ENCODE assay signal across 9 mouse cellular contexts in genomic region chr9:114727315-114727714, GRCm38 (mm10). TPM values are rescaled to one million over a fixed set of nuclear protein-coding genes. Genes with fewer than 3 reads are reported as not detected.
DNase-seq lines count a peak whose midpoint lies in the region; ATAC-seq and TF ChIP-seq lines count a peak whose summit lies in the region.
"Had no signal": no experiment of that assay in that cellular context is flagged by ENCODE, and none has a peak within 500 bp of the region (broad histone marks: within the 10 kb centered on the region; RNA-seq: fewer than 3 reads in every experiment).

No protein-coding gene starts in this region.

- peaks cover 29% of the 10 kb centered on the region for H3K36me3 ChIP-seq in forebrain, postnatal 0 days (ENCODE audit: insufficient read depth)
- peaks cover 36% of the 10 kb centered on the region for H3K36me3 ChIP-seq in forebrain, embryonic 10.5 days (replicated peaks)
- H3K36me3 ChIP-seq in midbrain, embryonic 11.5 days (ENCODE audit: control insufficient read depth, insufficient read depth, low read length) = peaks cover 12% of the 10 kb centered on the region
- peaks cover 19% of the 10 kb centered on the region for H3K36me3 ChIP-seq in midbrain, embryonic 16.5 days (ENCODE audit: control insufficient read depth, insufficient read depth, low read length)
- peaks cover 34% of the 10 kb centered on the region for H3K36me3 ChIP-seq in limb, embryonic 10.5 days

- no peaks in the 10 kb centered on the region for H3K9me3 ChIP-seq in forebrain, postnatal 0 days (ENCODE audit: low read length)
- H3K9me3 ChIP-seq in forebrain, embryonic 10.5 days = no peaks in the 10 kb centered on the region
- no peaks in the 10 kb centered on the region for H3K9me3 ChIP-seq in midbrain, embryonic 11.5 days (ENCODE audit: control insufficient read depth, low read length)
- no peaks in the 10 kb centered on the region for H3K9me3 ChIP-seq in midbrain, embryonic 16.5 days (replicated peaks; ENCODE audit: control insufficient read depth, low read length, poor library complexity, severe bottlenecking)
- H3K9me3 ChIP-seq in limb, embryonic 10.5 days (replicated peaks) = no peaks in the 10 kb centered on the region
- H3K9me3 ChIP-seq: neural tube, embryonic 13.5 days had no signal

- no peak overlapping the region for H3K4me3 ChIP-seq in forebrain, postnatal 0 days (ENCODE audit: low read depth, low read length)
- H3K4me3 ChIP-seq in forebrain, embryonic 10.5 days = no peak overlapping the region
- no peak overlapping the region for H3K4me3 ChIP-seq in midbrain, embryonic 11.5 days (ENCODE audit: low read depth, low read length)
- no peak overlapping the region for H3K4me3 ChIP-seq in midbrain, embryonic 16.5 days (ENCODE audit: low read depth, low read length)
- H3K4me3 ChIP-seq in limb, embryonic 10.5 days = no peak overlapping the region
- H3K4me3 ChIP-seq: neural tube, embryonic 13.5 days had no signal

- peaks cover 6% of the 10 kb centered on the region for H3K4me1 ChIP-seq in forebrain, postnatal 0 days (ENCODE audit: insufficient read depth)
- H3K4me1 ChIP-seq in forebrain, embryonic 10.5 days = peaks cover 16% of the 10 kb centered on the region
- H3K4me1 ChIP-seq in midbrain, embryonic 11.5 days (ENCODE audit: control insufficient read depth, insufficient read depth, low read length) = peaks cover 8% of the 10 kb centered on the region
- H3K4me1 ChIP-seq in midbrain, embryonic 16.5 days (ENCODE audit: control insufficient read depth, insufficient read depth, low read length) = peaks cover 7% of the 10 kb centered on the region
- peaks cover 13% of the 10 kb centered on the region for H3K4me1 ChIP-seq in limb, embryonic 10.5 days

- H3K9ac ChIP-seq in forebrain, postnatal 0 days = no peak overlapping the region
- H3K9ac ChIP-seq in midbrain, embryonic 11.5 days (ENCODE audit: low read length) = no peak overlapping the region
- H3K9ac ChIP-seq in midbrain, embryonic 16.5 days (ENCODE audit: low read depth, low read length) = no peak overlapping the region
- H3K9ac ChIP-seq: neural tube, embryonic 13.5 days had no signal

- ATAC-seq in forebrain, postnatal 0 days = no peak
- ATAC-seq in midbrain, embryonic 11.5 days (ENCODE audit: low FRiP score) = no peak
- ATAC-seq in midbrain, embryonic 16.5 days = no peak

- no peaks in the 10 kb centered on the region for H3K27me3 ChIP-seq in forebrain, postnatal 0 days (ENCODE audit: insufficient read depth, low read length)
- H3K27me3 ChIP-seq in forebrain, embryonic 10.5 days (ENCODE audit: poor library complexity, severe bottlenecking) = no peaks in the 10 kb centered on the region
- H3K27me3 ChIP-seq in midbrain, embryonic 11.5 days (ENCODE audit: control insufficient read depth, insufficient read depth, low read length) = no peaks in the 10 kb centered on the region
- no peaks in the 10 kb centered on the region for H3K27me3 ChIP-seq in midbrain, embryonic 16.5 days (ENCODE audit: control insufficient read depth, insufficient read depth, low read depth, low read length)
- H3K27me3 ChIP-seq in limb, embryonic 10.5 days (ENCODE audit: low read depth, poor library complexity, severe bottlenecking) = no peaks in the 10 kb centered on the region
- H3K27me3 ChIP-seq: neural tube, embryonic 13.5 days had no signal

- no peak overlapping the region for H3K27ac ChIP-seq in forebrain, postnatal 0 days (ENCODE audit: low read depth, low read length)
- H3K27ac ChIP-seq in forebrain, embryonic 10.5 days = no peak overlapping the region
- H3K27ac ChIP-seq in midbrain, embryonic 11.5 days (ENCODE audit: low read depth, low read length) = no peak overlapping the region
- H3K27ac ChIP-seq in midbrain, embryonic 16.5 days (ENCODE audit: low read length) = no peak overlapping the region
- no peak overlapping the region for H3K27ac ChIP-seq in limb, embryonic 10.5 days
- H3K27ac ChIP-seq: neural tube, embryonic 13.5 days had no signal

- peak; percentile 85 for TF ChIP-seq CTCF in forebrain, postnatal 0 days (IDR thresholded peaks at IDR 0.05; ENCODE audit: low read depth)

- WGBS in forebrain, postnatal 0 days = 6% methylated on average over 3 of the region's 3 CpGs
- WGBS in forebrain, embryonic 10.5 days = 8% methylated on average over 3 of the region's 3 CpGs
- 13% methylated on average over 3 of the region's 3 CpGs for WGBS in midbrain, embryonic 11.5 days
- 3% methylated on average over 3 of the region's 3 CpGs for WGBS in midbrain, embryonic 16.5 days
- 13% methylated on average over 3 of the region's 3 CpGs for WGBS in limb, embryonic 10.5 days

- H3K4me2 ChIP-seq in forebrain, postnatal 0 days (ENCODE audit: low read depth) = no peak overlapping the region
- H3K4me2 ChIP-seq in midbrain, embryonic 11.5 days = no peak overlapping the region
- H3K4me2 ChIP-seq in midbrain, embryonic 16.5 days (ENCODE audit: low read length) = no peak overlapping the region
- H3K4me2 ChIP-seq: neural tube, embryonic 13.5 days had no signal

- DNase-seq in forebrain, postnatal 0 days = peak; percentile 56
- DNase-seq in forebrain, embryonic 10.5 days (ENCODE audit: extremely low spot score, low spot score) = no peak
- DNase-seq in midbrain, embryonic 11.5 days (ENCODE audit: low spot score, missing footprints) = peak; percentile 91
- DNase-seq in cerebellum, adult 9-10 months = peak; percentile 62
- peak; percentile 35 for DNase-seq in limb, embryonic 10.5 days (ENCODE audit: low spot score)
- no peak for DNase-seq in yolk sac, embryonic 10.5 days (ENCODE audit: low spot score)
- DNase-seq in layer of hippocampus, postnatal 36 days = no peak

RNA-seq across cellular contexts. Expression of gene Cmtm6, which starts 3.6 kb away (rescaled TPM):
- total RNA-seq in forebrain, postnatal 0 days (2014; rRNA removed) = 16.3 and 17.1 TPM in 2 replicates
- 19.5 and 22.7 TPM in 2 replicates for polyA plus RNA-seq in forebrain, postnatal 0 days (2015; fragmentation: Nextera tagmentation; extraction: Ambion mirVana)
- 29.1 and 29.9 TPM in 2 replicates for polyA plus RNA-seq in forebrain, embryonic 10.5 days (2016; fragmentation: Nextera tagmentation; extraction: Ambion mirVana)
- 26.0 and 26.1 TPM in 2 replicates for polyA plus RNA-seq in midbrain, embryonic 11.5 days (2014; fragmentation: Nextera tagmentation; extraction: Ambion mirVana)
- polyA plus RNA-seq in midbrain, embryonic 16.5 days (2015; fragmentation: Nextera tagmentation; extraction: Ambion mirVana) = 18.7 TPM in 2 replicates
- 28.9 and 29.4 TPM in 2 replicates for polyA plus RNA-seq in limb, embryonic 10.5 days (2016; fragmentation: Nextera tagmentation; extraction: Ambion mirVana)
- 10 to 100 TPM; 22.1 to 22.4 TPM for total RNA-seq in layer of hippocampus, postnatal 36 days (2021)

RNA-seq across cellular contexts. Expression of gene Dync1li1, which starts 38.7 kb away (rescaled TPM):
- 136 and 152 TPM in 2 replicates for total RNA-seq in forebrain, postnatal 0 days (2014; rRNA removed)
- 127 and 145 TPM in 2 replicates for polyA plus RNA-seq in forebrain, postnatal 0 days (2015; fragmentation: Nextera tagmentation; extraction: Ambion mirVana)
- polyA plus RNA-seq in forebrain, embryonic 10.5 days (2016; fragmentation: Nextera tagmentation; extraction: Ambion mirVana) = 74.6 and 78.8 TPM in 2 replicates
- 79.4 and 99.6 TPM in 2 replicates for polyA plus RNA-seq in midbrain, embryonic 11.5 days (2014; fragmentation: Nextera tagmentation; extraction: Ambion mirVana)
- polyA plus RNA-seq in midbrain, embryonic 16.5 days (2015; fragmentation: Nextera tagmentation; extraction: Ambion mirVana) = 118 and 130 TPM in 2 replicates
- 76.8 and 78.2 TPM in 2 replicates for polyA plus RNA-seq in limb, embryonic 10.5 days (2016; fragmentation: Nextera tagmentation; extraction: Ambion mirVana)
- total RNA-seq in layer of hippocampus, postnatal 36 days (2021) = 100 to 1,000 TPM in 1 of 2 experiments, 10 to 100 TPM in 1; 93.4 to 102 TPM

RNA-seq across cellular contexts. Expression of gene Cmtm7, which starts 54.3 kb away (rescaled TPM):
- total RNA-seq in forebrain, postnatal 0 days (2014; rRNA removed) = 4.9 and 6.0 TPM in 2 replicates
- 9.5 and 11.6 TPM in 2 replicates for polyA plus RNA-seq in forebrain, postnatal 0 days (2015; fragmentation: Nextera tagmentation; extraction: Ambion mirVana)
- polyA plus RNA-seq in forebrain, embryonic 10.5 days (2016; fragmentation: Nextera tagmentation; extraction: Ambion mirVana) = 76.9 and 78.7 TPM in 2 replicates
- polyA plus RNA-seq in midbrain, embryonic 11.5 days (2014; fragmentation: Nextera tagmentation; extraction: Ambion mirVana) = 51.5 and 60.0 TPM in 2 replicates
- polyA plus RNA-seq in midbrain, embryonic 16.5 days (2015; fragmentation: Nextera tagmentation; extraction: Ambion mirVana) = 7.2 and 10.4 TPM in 2 replicates
- 83.6 and 100 TPM in 2 replicates for polyA plus RNA-seq in limb, embryonic 10.5 days (2016; fragmentation: Nextera tagmentation; extraction: Ambion mirVana)
- 1 to 10 TPM; 3.5 to 4.5 TPM for total RNA-seq in layer of hippocampus, postnatal 36 days (2021)

Comparison
In these comparisons a context has a peak if more than half of its experiments do, and no peak if none do; other contexts are left out.
1. DNase-seq: peak in forebrain, postnatal 0 days (single experiment), midbrain, embryonic 11.5 days (single experiment), cerebellum, adult 9-10 months (single experiment) and limb, embryonic 10.5 days (single experiment); none in forebrain, embryonic 10.5 days (single experiment), yolk sac, embryonic 10.5 days (single experiment) and layer of hippocampus, postnatal 36 days (0 of 2).